Mouse (Mus musculus): ENCODE data around the gene Capza3. TPM values are rescaled to one million over a fixed set of nuclear protein-coding genes. Genes with fewer than 3 reads are reported as not detected.

Gene Capza3
- not detected for polyA plus RNA-seq (2012; fragmentation: generic; extraction: Trizol)

GRCm38 (mm10) chr6:140040952-140041351 is at the start of gene Capza3:
Gene Capza3, plus strand, starts transcription at chr6:140041252.
- no peaks in the 10 kb centered on the region for H3K36me3 ChIP-seq (ENCODE audit: control insufficient read depth, insufficient read depth)
- no peak within 1 kb of the TSS for H3K4me3 ChIP-seq
- no peaks in the 10 kb centered on the region for H3K79me2 ChIP-seq (ENCODE audit: control insufficient read depth, insufficient read depth)
- H3K4me2 ChIP-seq (ENCODE audit: low read depth), result no peak within 1 kb of the TSS
- H3K27me3 ChIP-seq (ENCODE audit: control insufficient read depth, insufficient read depth, insufficient read length), result no peaks in the 10 kb centered on the region
- no peak within 1 kb of the TSS for H3ac ChIP-seq (ENCODE audit: control insufficient read depth, insufficient read length)
- no peak for TF ChIP-seq MYOG (IDR thresholded peaks at IDR 0.05; ENCODE audit: control insufficient read depth in 1 of 3, insufficient read depth in 1 of 3, insufficient read length in 2 of 3, low read depth in 2 of 3)
- TF ChIP-seq USF1 (IDR thresholded peaks at IDR 0.05; ENCODE audit: low read depth), result no peak
- no peak for TF ChIP-seq SRF (IDR thresholded peaks at IDR 0.05; ENCODE audit: control insufficient read depth, insufficient read length, low read depth)
- TF ChIP-seq TCF3 (IDR thresholded peaks at IDR 0.05; ENCODE audit: insufficient read length, low read depth), result no peak
- TF ChIP-seq POLR2AphosphoS2 (IDR thresholded peaks at IDR 0.05; ENCODE audit: insufficient read length, low read depth), result no peak
- TF ChIP-seq POLR2A (IDR thresholded peaks at IDR 0.05; ENCODE audit: insufficient read length, low read depth), result no peak
- no peak for TF ChIP-seq REST (IDR thresholded peaks at IDR 0.05; ENCODE audit: insufficient read depth, insufficient read length)

GRCm38 (mm10) chr6:140005181-140005580 is 35.9 kb upstream of the Capza3 start:
- H3K27me3 ChIP-seq (ENCODE audit: control insufficient read depth, insufficient read depth, insufficient read length), result no peaks in the 10 kb centered on the region
- no peak overlapping the region for H3ac ChIP-seq (ENCODE audit: control insufficient read depth, insufficient read length)
- H3K79me2 ChIP-seq (ENCODE audit: control insufficient read depth, insufficient read depth), result no peaks in the 10 kb centered on the region
- no peaks in the 10 kb centered on the region for H3K36me3 ChIP-seq (ENCODE audit: control insufficient read depth, insufficient read depth)
- no peak for TF ChIP-seq MAX (IDR thresholded peaks at IDR 0.05; ENCODE audit: low read depth)
- TF ChIP-seq REST (IDR thresholded peaks at IDR 0.05; ENCODE audit: insufficient read depth, insufficient read length), result no peak
- no peak for TF ChIP-seq MYOG (IDR thresholded peaks at IDR 0.05; ENCODE audit: control insufficient read depth in 1 of 3, insufficient read depth in 1 of 3, insufficient read length in 2 of 3, low read depth in 2 of 3)
- no peak for TF ChIP-seq CEBPB (IDR thresholded peaks at IDR 0.05; ENCODE audit: insufficient read depth, poor library complexity, severe bottlenecking)
- TF ChIP-seq SRF (IDR thresholded peaks at IDR 0.05; ENCODE audit: control insufficient read depth, insufficient read length, low read depth), result no peak
- TF ChIP-seq POLR2A (IDR thresholded peaks at IDR 0.05; ENCODE audit: insufficient read length, low read depth), result no peak
- no peak for TF ChIP-seq POLR2AphosphoS2 (IDR thresholded peaks at IDR 0.05; ENCODE audit: insufficient read length, low read depth)
- TF ChIP-seq MYOD1 (IDR thresholded peaks at IDR 0.05; ENCODE audit: control insufficient read depth in 1 of 3, insufficient read length in 2 of 3, low read depth in 2 of 3), result no peak
- TF ChIP-seq TCF12 (IDR thresholded peaks at IDR 0.05; ENCODE audit: insufficient read depth, poor library complexity, severe bottlenecking), result no peak
- TF ChIP-seq TCF3 (IDR thresholded peaks at IDR 0.05; ENCODE audit: insufficient read length, low read depth), result no peak
- no peak for TF ChIP-seq E2F4 (IDR thresholded peaks at IDR 0.05; ENCODE audit: insufficient read depth)
- TF ChIP-seq USF1 (IDR thresholded peaks at IDR 0.05; ENCODE audit: low read depth), result no peak
- no peak overlapping the region for H3K4me2 ChIP-seq (ENCODE audit: low read depth)
- H3K4me3 ChIP-seq, result no peak overlapping the region

DNA sequence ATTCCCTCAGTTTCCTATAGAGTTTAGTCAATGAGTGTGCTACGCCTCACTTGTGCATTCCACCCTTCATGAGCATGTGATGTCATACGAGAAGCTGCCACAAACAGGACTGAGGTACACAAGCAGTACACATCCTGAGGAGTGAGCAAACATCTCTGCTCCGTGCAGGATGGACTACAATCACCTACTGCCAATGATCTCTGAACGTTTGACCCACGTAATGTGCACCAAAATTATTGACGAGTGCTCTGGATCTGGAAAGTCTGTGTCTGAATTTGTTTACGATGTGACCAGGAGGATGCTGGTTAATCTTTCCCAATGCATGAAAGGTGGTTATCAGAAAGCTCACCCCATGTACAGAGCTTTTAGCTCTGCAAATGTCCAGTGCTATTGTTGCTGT is 16.6 kb upstream of the Capza3 start:
- TF ChIP-seq MAX (IDR thresholded peaks at IDR 0.05; ENCODE audit: low read depth) (no peak), MYOG (IDR thresholded peaks at IDR 0.05; ENCODE audit: control insufficient read depth in 1 of 3, insufficient read depth in 1 of 3, insufficient read length in 2 of 3, low read depth in 2 of 3) (no peak), POLR2AphosphoS2 (IDR thresholded peaks at IDR 0.05; ENCODE audit: insufficient read length, low read depth) (no peak), TCF3 (IDR thresholded peaks at IDR 0.05; ENCODE audit: insufficient read length, low read depth) (no peak), POLR2A (IDR thresholded peaks at IDR 0.05; ENCODE audit: insufficient read length, low read depth) (no peak), TCF12 (IDR thresholded peaks at IDR 0.05; ENCODE audit: insufficient read depth, poor library complexity, severe bottlenecking) (no peak), SRF (IDR thresholded peaks at IDR 0.05; ENCODE audit: control insufficient read depth, insufficient read length, low read depth) (no peak), REST (IDR thresholded peaks at IDR 0.05; ENCODE audit: insufficient read depth, insufficient read length) (no peak), MYOD1 (IDR thresholded peaks at IDR 0.05; ENCODE audit: control insufficient read depth in 1 of 3, insufficient read length in 2 of 3, low read depth in 2 of 3) (no peak)
- H3K4me2 ChIP-seq (ENCODE audit: low read depth), result no peak overlapping the region
- no peaks in the 10 kb centered on the region for H3K79me2 ChIP-seq (ENCODE audit: control insufficient read depth, insufficient read depth)
- no peaks in the 10 kb centered on the region for H3K27me3 ChIP-seq (ENCODE audit: control insufficient read depth, insufficient read depth, insufficient read length)
- H3K4me3 ChIP-seq, result no peak overlapping the region
- H3K36me3 ChIP-seq (ENCODE audit: control insufficient read depth, insufficient read depth), result no peaks in the 10 kb centered on the region
- H3ac ChIP-seq (ENCODE audit: control insufficient read depth, insufficient read length), result no peak overlapping the region

- Histone ChIP-seq H3K79me2 (ENCODE audit: control insufficient read depth, insufficient read depth) (no peaks in the 10 kb centered on the region), H3K27me3 (ENCODE audit: control insufficient read depth, insufficient read depth, insufficient read length) (no peaks in the 10 kb centered on the region), H3K36me3 (ENCODE audit: control insufficient read depth, insufficient read depth) (no peaks in the 10 kb centered on the region), H3ac (ENCODE audit: control insufficient read depth, insufficient read length) (no peak within 1 kb of the TSS), H3K4me3 (no peak within 1 kb of the TSS), H3K4me2 (ENCODE audit: low read depth) (no peak within 1 kb of the TSS)
- TF ChIP-seq MYOD1 (IDR thresholded peaks at IDR 0.05; ENCODE audit: control insufficient read depth in 1 of 3, insufficient read length in 2 of 3, low read depth in 2 of 3), result no peak
- no peak for TF ChIP-seq TCF3 (IDR thresholded peaks at IDR 0.05; ENCODE audit: insufficient read length, low read depth)
- no peak for TF ChIP-seq USF1 (IDR thresholded peaks at IDR 0.05; ENCODE audit: low read depth)
- no peak for TF ChIP-seq TCF12 (IDR thresholded peaks at IDR 0.05; ENCODE audit: insufficient read depth, poor library complexity, severe bottlenecking)
- TF ChIP-seq POLR2AphosphoS2 (IDR thresholded peaks at IDR 0.05; ENCODE audit: insufficient read length, low read depth), result no peak
- no peak for TF ChIP-seq MYOG (IDR thresholded peaks at IDR 0.05; ENCODE audit: control insufficient read depth in 1 of 3, insufficient read depth in 1 of 3, insufficient read length in 2 of 3, low read depth in 2 of 3)
- no peak for TF ChIP-seq E2F4 (IDR thresholded peaks at IDR 0.05; ENCODE audit: insufficient read depth)
- TF ChIP-seq MAX (IDR thresholded peaks at IDR 0.05; ENCODE audit: low read depth), result no peak
- TF ChIP-seq SRF (IDR thresholded peaks at IDR 0.05; ENCODE audit: control insufficient read depth, insufficient read length, low read depth), result no peak
- no peak for TF ChIP-seq CEBPB (IDR thresholded peaks at IDR 0.05; ENCODE audit: insufficient read depth, poor library complexity, severe bottlenecking)
- TF ChIP-seq REST (IDR thresholded peaks at IDR 0.05; ENCODE audit: insufficient read depth, insufficient read length), result no peak
- TF ChIP-seq POLR2A (IDR thresholded peaks at IDR 0.05; ENCODE audit: insufficient read length, low read depth), result no peak
These were observed 305 bp downstream of the Capza3 start, which contains the start of gene Plcz1 for GRCm38 (mm10) chr6:140041357-140041756. Gene Plcz1, minus strand, starts transcription at chr6:140041457.

GRCm38 (mm10) chr6:140051476-140051875 is 10.4 kb downstream of the Capza3 start:
- Histone ChIP-seq H3K4me2 (ENCODE audit: low read depth) (no peak overlapping the region), H3K36me3 (ENCODE audit: control insufficient read depth, insufficient read depth) (no peaks in the 10 kb centered on the region), H3K4me3 (no peak overlapping the region), H3K27me3 (ENCODE audit: control insufficient read depth, insufficient read depth, insufficient read length) (no peaks in the 10 kb centered on the region), H3ac (ENCODE audit: control insufficient read depth, insufficient read length) (no peak overlapping the region), H3K79me2 (ENCODE audit: control insufficient read depth, insufficient read depth) (no peaks in the 10 kb centered on the region)
- TF ChIP-seq POLR2A (IDR thresholded peaks at IDR 0.05; ENCODE audit: insufficient read length, low read depth) (no peak), E2F4 (IDR thresholded peaks at IDR 0.05; ENCODE audit: insufficient read depth) (no peak), MAX (IDR thresholded peaks at IDR 0.05; ENCODE audit: low read depth) (no peak), MYOD1 (IDR thresholded peaks at IDR 0.05; ENCODE audit: control insufficient read depth in 1 of 3, insufficient read length in 2 of 3, low read depth in 2 of 3) (no peak), REST (IDR thresholded peaks at IDR 0.05; ENCODE audit: insufficient read depth, insufficient read length) (no peak), TCF3 (IDR thresholded peaks at IDR 0.05; ENCODE audit: insufficient read length, low read depth) (no peak), CEBPB (IDR thresholded peaks at IDR 0.05; ENCODE audit: insufficient read depth, poor library complexity, severe bottlenecking) (no peak), TCF12 (IDR thresholded peaks at IDR 0.05; ENCODE audit: insufficient read depth, poor library complexity, severe bottlenecking) (no peak), USF1 (IDR thresholded peaks at IDR 0.05; ENCODE audit: low read depth) (no peak), SRF (IDR thresholded peaks at IDR 0.05; ENCODE audit: control insufficient read depth, insufficient read length, low read depth) (no peak), MYOG (IDR thresholded peaks at IDR 0.05; ENCODE audit: control insufficient read depth in 1 of 3, insufficient read depth in 1 of 3, insufficient read length in 2 of 3, low read depth in 2 of 3) (no peak), POLR2AphosphoS2 (IDR thresholded peaks at IDR 0.05; ENCODE audit: insufficient read length, low read depth) (no peak)

Data from myocyte (in vitro differentiated cells).